Mouse (Mus musculus): ENCODE measurements at regions not wholly inside any gene's neighbourhood (a gene's known extent, or its start where the extent isn't known, plus 50 kb on each side); places are given as distances from the start of the nearest gene placed in this dataset.

DNA sequence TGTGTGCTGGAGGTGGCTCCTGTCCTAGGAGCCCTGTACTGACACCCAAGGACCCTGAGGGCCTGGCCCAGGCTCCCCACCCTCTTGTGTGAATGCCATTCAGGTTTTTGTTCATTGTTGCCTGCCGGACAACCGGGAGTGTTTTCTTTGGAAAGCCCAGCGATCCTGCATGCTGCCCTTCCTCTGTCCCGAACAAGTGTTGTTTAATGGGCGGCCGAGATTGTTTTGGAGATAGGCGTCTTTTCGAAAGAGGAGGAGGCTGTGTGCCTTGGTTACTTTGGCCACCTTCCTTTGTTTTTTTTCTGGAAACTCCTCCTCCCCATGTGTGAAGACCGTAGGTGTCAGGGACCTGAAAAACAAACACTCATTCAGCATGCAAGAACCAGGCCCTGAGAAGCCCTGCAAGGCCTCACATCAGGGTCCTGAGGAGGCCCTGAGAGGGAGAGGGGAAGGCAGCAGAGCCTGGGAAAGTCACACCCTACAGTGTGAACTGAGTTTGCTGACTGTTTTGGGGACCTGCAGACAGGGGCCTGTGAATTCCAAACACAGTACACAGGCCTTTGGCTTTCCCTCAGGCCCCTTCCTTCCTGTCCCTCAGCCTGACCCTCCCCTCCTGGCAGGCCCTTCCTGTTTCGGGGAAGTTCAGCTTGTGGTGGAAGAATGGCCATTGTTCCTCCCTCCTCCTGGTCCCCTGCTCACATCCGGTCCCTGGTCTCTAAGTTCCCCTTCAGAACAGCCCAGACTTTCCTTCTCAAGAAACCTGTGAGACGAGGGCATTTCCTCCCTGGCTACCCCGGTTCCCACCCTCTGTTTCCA, 140.1 kb downstream of the Tomm20 start:
- no peak for TF ChIP-seq POLR2A (IDR thresholded peaks at IDR 0.05; ENCODE audit: low read depth, low read length)
- TF ChIP-seq CTCF (conservative IDR thresholded peaks at IDR 0.05; ENCODE audit: insufficient read depth, insufficient read length, low read depth, low read length), result no peak

Data from kidney, adult 2 months (tissue).